Mouse (Mus musculus): Measurements from ENCODE around the gene Phka1. TPM values are rescaled to one million over a fixed set of nuclear protein-coding genes. Genes with fewer than 3 reads are reported as not detected.
"Not testable (repeated sequence)": the region's sequence is repeated elsewhere in the genome, so short reads cannot be mapped to it uniquely, and the experiment has no call there.

The Phka1 gene
- polyA plus RNA-seq (2016; fragmentation: Nextera tagmentation; extraction: Ambion mirVana) = 7.8 and 9.5 TPM in 2 replicates

DNA sequence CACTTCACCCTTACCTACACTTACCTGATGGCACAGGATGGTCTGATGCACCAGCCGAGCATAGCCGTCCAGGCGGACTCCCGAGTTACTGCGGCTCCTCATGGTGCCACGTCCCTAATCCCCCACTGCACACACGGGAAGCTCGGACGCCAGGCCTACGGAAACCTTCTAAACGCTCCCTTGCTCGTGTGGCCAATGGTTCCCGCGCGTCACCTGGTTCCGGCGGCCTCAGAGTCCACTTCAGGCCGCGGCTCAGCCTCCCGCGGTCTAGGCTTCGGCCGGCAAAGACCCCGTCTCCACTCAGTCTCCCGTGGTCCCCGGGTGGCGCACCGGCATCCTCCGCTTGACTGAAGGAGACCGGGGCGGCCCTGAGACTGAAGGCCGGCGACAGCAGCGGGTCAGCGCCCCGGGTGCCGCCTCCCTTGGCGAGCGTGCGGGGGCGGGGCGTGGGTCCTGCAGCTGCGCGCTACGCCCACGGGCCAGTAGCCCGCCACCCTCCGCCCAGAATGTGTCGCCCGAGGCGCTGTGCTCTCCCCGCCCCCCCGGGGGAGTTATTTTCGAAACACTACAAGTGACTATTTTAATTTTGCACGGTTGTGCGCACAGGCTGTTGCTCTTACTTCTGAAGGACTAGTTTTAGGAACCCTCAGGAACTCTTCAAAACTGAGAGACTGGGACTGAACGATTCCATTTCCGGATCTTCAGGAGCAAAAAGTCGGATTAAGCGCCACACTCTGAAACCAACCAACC is at the start of gene Phka1:
Gene Phka1, minus strand, starts transcription at position 424 of the 750 bp plus-strand sequence.
- no peaks in the 10 kb centered on the region for H3K36me3 ChIP-seq
- H3K9ac ChIP-seq = peak within 1 kb of the TSS; percentile 56
- H3K4me3 ChIP-seq = peak within 1 kb of the TSS; percentile 51
- H3K27me3 ChIP-seq = peaks cover 29% of the 10 kb centered on the region
- ATAC-seq (ENCODE audit: low FRiP score) = peak; percentile 79
- no peaks in the 10 kb centered on the region for H3K4me1 ChIP-seq
- H3K9me3 ChIP-seq (replicated peaks) = no peaks in the 10 kb centered on the region
- no peak within 1 kb of the TSS for H3K27ac ChIP-seq
- H3K4me2 ChIP-seq (replicated peaks) = peak within 1 kb of the TSS; percentile 55
- 30% methylated on average over 58 of the region's 60 CpGs for WGBS

DNA sequence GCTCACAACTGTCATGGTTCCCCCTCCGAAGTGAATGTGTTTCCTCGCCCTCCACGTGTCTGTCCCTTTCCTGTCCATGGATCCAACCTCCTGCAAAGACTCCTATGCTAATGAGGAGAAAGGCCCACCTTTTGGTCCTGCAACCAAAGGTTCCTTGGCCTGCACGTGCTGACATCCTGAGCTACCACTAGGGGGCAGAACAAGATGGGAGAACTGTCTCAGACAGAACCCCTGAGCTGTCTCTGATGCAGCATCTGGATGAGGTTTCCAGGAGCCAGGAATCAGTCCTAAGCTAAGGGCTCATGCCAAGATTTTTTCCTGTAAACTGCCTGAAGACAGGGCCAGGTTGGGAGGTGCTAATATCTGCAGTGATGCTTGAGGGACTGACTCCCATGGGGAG is 45.2 kb upstream of the Phka1 start:
- H3K9me3 ChIP-seq (replicated peaks); H3K27me3 ChIP-seq; H3K4me3 ChIP-seq; H3K27ac ChIP-seq; H3K9ac ChIP-seq; H3K36me3 ChIP-seq; H3K4me2 ChIP-seq (replicated peaks); H3K4me1 ChIP-seq: not testable (repeated sequence)
- ATAC-seq (ENCODE audit: low FRiP score) = 0 out of 2 replicates have a peak, but pooled peaks have one; percentile 32
- 15% methylated on average over 4 of the region's 4 CpGs for WGBS

DNA sequence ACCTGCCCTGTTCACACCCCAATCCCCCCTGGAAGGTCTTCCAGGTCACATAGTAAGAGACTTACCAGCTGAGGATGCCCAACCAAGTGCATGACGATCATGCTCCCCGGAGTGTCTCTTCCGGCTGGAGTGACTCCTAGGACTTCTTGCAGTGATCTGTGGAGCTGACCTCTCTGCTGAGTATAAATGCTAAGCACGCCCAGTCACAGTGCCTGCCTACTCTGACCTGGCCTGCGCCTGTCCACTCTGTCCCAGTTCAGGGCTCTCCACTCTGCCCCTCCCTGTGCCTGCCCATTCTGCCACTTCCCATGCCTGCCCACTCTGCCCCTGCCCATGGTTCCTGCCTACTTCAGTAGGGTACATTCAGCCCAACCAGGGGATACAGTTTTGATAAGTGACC is 42.8 kb upstream of the Phka1 start, which contains the start of gene Gm3880:
Gene Gm3880, minus strand, starts transcription at position 101 of the 400 bp plus-strand sequence.
- H3K9ac ChIP-seq; H3K9me3 ChIP-seq (replicated peaks); ATAC-seq (ENCODE audit: low FRiP score); H3K27ac ChIP-seq; H3K4me2 ChIP-seq (replicated peaks); H3K27me3 ChIP-seq; H3K4me1 ChIP-seq; H3K36me3 ChIP-seq; H3K4me3 ChIP-seq: not testable (repeated sequence)
- WGBS = 92% methylated on average over 5 of the region's 5 CpGs

DNA sequence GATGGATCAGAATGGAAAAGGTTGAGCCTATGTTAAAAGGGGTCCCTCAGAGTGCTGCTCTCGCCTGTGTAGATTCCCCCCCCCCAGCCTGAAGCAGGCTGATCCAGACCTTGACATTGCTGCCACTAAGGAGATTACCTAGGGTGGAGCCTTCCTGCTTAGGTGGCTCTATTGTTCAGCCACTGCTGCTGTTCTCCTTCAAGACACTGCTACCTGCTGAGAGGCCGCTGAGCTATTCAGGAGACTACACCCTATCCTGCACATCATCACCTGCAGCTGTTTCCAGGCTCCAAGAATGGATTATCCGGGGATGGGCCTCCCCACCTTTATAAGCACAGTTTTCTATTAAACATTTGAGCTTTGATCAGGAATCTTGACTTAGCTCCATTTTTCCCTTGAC is 40.7 kb upstream of the Phka1 start:
- not testable (repeated sequence) for H3K36me3 ChIP-seq; ATAC-seq (ENCODE audit: low FRiP score)
- WGBS = 49% methylated on average over 3 of the region's 3 CpGs

DNA sequence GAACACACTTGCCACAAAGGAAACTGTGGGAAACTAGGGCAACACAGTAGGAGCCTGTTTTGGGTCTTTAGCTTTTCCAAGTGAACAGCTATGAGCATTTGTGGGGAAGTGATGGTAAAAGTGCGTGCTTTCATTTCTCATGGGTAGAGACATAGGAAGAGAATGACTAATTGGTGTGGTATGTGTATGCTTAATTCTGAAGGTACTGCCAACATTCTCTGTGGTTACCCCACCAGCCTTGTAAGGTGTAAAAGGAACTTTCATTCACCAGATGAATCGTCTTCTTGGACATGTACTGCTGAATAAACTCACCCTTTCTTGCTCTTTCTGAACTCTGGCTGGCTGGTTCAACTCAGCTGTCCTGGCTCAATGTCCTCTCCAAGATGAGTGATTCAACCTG is 22.6 kb upstream of the Phka1 start:
- Histone ChIP-seq H3K9ac (no peak overlapping the region), H3K4me1 (no peaks in the 10 kb centered on the region), H3K4me2 (replicated peaks) (no peak overlapping the region), H3K9me3 (replicated peaks) (no peaks in the 10 kb centered on the region), H3K27ac (no peak overlapping the region), H3K4me3 (no peak overlapping the region), H3K36me3 (no peaks in the 10 kb centered on the region), H3K27me3 (peaks cover 3% of the 10 kb centered on the region; the same call in 1 of the 2 replicates)
- ATAC-seq (ENCODE audit: low FRiP score) = no peak
- 90% methylated on average over 2 of the region's 2 CpGs for WGBS

More for the DNA sequence above, 40.7 kb upstream of the Phka1 start:
- not testable (repeated sequence) for H3K4me3 ChIP-seq; H3K4me2 ChIP-seq (replicated peaks); H3K27ac ChIP-seq; H3K4me1 ChIP-seq; H3K9me3 ChIP-seq (replicated peaks); H3K27me3 ChIP-seq; H3K9ac ChIP-seq

DNA sequence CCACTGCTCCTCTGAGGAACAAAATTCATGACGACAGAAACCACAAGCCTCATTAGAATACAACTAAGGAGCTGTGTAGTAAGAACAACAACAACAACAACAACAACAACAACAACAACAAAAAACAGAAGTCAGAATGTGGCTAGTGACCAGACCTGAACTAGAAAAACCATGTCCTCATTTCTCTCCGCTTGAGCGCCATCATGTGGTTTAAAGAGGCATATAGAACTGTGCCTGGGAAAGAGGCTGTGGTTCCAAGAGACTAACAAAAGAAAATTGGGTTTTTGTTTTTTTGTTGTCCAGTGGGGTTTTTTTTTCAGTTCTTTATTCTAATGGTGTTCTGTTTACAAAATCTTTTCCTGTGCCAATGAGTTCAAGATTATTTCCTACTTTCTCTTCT is 16.7 kb upstream of the Phka1 start:
- no peaks in the 10 kb centered on the region for H3K4me1 ChIP-seq
- H3K4me3 ChIP-seq = no peak overlapping the region
- H3K27me3 ChIP-seq = no peaks in the 10 kb centered on the region; the same call in 1 of the 2 replicates
- H3K9me3 ChIP-seq (replicated peaks) = no peaks in the 10 kb centered on the region
- H3K27ac ChIP-seq = no peak overlapping the region
- H3K4me2 ChIP-seq (replicated peaks) = no peak overlapping the region
- no peaks in the 10 kb centered on the region for H3K36me3 ChIP-seq
- no peak for ATAC-seq (ENCODE audit: low FRiP score)
- no peak overlapping the region for H3K9ac ChIP-seq
- 20% methylated on average over 3 of the region's 3 CpGs for WGBS

DNA sequence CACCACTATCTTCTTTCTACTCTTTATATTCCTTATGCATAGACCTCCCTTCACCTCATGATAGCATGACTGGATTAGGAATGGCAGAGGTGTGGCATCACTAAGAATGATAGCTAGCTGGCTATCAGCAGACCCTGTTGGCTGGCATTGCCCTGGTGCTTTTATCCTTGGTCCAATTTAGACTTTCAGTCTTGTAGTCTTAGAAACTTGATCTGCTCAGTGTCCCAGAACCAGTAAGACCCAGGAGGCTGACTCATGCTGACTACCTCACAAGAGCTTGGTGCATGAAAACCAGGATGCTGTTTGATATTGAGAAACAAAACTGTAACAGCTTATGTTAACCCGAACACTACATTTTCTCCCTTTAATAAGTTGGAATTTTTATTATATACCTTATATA is 1.6 kb upstream of the Phka1 start:
- Histone ChIP-seq H3K4me1 (no peaks in the 10 kb centered on the region), H3K36me3 (no peaks in the 10 kb centered on the region), H3K9me3 (replicated peaks) (no peaks in the 10 kb centered on the region), H3K27ac (no peak overlapping the region), H3K4me3 (no peak overlapping the region), H3K27me3 (peaks cover 29% of the 10 kb centered on the region), H3K9ac (no peak overlapping the region), H3K4me2 (replicated peaks) (no peak overlapping the region)
- 89% methylated on average over 1 of the region's 1 CpGs for WGBS
- ATAC-seq (ENCODE audit: low FRiP score) = no peak

DNA sequence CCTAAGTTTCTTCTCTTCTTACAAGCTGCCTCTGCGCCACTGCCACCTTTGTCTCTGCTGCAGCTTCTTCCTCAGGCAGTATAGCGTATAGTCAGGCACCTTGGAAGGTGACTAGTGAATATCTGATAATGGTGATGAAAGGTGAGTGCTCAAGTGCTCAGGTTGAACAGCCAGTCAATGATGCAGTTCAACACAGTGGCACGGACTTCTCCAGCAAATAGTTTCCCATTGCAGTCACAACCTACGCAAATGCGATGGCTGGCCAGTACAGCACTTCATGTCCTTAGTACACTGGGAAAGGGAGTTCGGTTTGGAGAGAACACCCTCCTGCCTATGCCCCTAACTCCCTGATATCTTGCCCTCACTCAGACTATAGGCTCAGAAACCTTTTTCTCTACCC is 1.1 kb upstream of the Phka1 start:
- 51% methylated on average over 6 of the region's 6 CpGs for WGBS
- Histone ChIP-seq H3K9me3 (replicated peaks) (no peaks in the 10 kb centered on the region), H3K4me1 (no peaks in the 10 kb centered on the region), H3K27me3 (peaks cover 29% of the 10 kb centered on the region), H3K36me3 (no peaks in the 10 kb centered on the region), H3K27ac (no peak overlapping the region), H3K4me3 (no peak overlapping the region), H3K4me2 (replicated peaks) (peak overlapping the region; percentile 55), H3K9ac (no peak overlapping the region)
- ATAC-seq (ENCODE audit: low FRiP score) = no peak

DNA sequence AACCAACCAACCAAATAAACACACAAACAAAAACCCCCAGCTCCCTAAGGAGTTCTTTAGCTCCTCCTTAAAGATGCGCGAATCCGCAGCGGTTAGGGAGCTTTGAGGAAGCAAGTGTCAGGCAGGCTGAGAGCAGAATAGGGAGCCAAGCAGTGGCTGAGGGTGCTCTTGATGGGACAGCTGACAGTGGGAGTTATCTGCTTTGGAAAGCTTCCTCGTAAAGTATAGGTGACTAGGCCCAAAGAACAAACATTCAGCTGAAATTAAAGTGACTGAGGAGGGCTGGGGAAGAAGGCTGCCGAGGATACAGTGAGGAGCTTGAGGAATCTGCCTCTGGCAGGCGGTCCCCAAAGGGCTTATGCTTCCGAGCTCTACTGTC is 516 bp upstream of the Phka1 start:
- Histone ChIP-seq H3K4me1 (no peaks in the 10 kb centered on the region), H3K4me2 (replicated peaks) (peak overlapping the region; percentile 55), H3K9me3 (replicated peaks) (no peaks in the 10 kb centered on the region), H3K36me3 (no peaks in the 10 kb centered on the region), H3K27ac (no peak overlapping the region), H3K9ac (0 out of 2 replicates have a peak overlapping the region, but pooled peaks have one; percentile 41), H3K27me3 (peaks cover 29% of the 10 kb centered on the region), H3K4me3 (peak overlapping the region; percentile 51)
- ATAC-seq (ENCODE audit: low FRiP score) = peak; percentile 52; the same call in 1 of the 2 replicates
- WGBS = 23% methylated on average over 8 of the region's 8 CpGs

DNA sequence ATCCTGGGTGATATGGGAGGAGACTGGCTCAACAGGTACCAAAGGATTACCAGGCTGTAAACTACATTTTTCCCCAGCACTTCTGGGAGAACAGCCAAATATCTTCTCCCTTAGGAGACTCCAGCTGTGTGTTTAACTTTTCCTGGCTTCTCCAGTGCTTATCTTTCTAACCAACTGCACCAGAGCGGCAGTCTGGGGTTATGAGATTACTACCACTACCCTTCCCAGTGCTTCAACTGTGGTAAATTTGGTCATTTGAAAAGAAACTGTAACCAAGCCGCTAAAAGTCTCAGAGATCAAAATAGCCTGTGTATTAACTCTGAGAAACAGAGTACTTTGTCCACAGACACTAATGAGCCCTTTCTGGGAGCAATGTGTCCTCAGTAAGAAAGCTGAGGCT is 42.8 kb downstream of the Phka1 start:
- H3K4me1 ChIP-seq = no peaks in the 10 kb centered on the region
- WGBS = 78% methylated on average over 2 of the region's 2 CpGs
- H3K27ac ChIP-seq = no peak overlapping the region
- ATAC-seq (ENCODE audit: low FRiP score) = no peak
- H3K4me2 ChIP-seq (replicated peaks) = no peak overlapping the region
- H3K36me3 ChIP-seq = no peaks in the 10 kb centered on the region
- no peaks in the 10 kb centered on the region for H3K9me3 ChIP-seq (replicated peaks)
- H3K27me3 ChIP-seq = peaks cover 5% of the 10 kb centered on the region; the same call in 1 of the 2 replicates
- no peak overlapping the region for H3K9ac ChIP-seq
- H3K4me3 ChIP-seq = no peak overlapping the region

DNA sequence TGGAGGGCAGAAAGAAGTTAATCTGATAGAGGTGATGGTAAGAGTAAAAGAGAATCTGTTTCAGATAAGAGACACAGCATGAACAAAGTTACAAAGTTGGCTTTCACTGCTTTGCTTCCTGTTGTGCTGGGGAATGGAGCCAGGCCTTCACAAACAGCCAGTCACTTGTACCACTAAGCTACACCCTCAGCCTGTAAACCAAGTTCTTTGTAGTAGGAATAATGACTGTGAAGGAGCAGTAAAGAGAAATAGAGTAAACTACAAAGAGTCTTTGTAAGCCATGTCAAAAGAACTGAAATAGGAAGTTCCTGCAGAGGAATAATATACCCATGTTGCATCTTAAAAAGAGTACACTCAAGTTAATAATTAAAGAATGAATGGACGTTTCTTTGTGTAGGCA is 55.5 kb downstream of the Phka1 start:
- Histone ChIP-seq H3K27me3 (peaks cover 7% of the 10 kb centered on the region; the same call in 1 of the 2 replicates), H3K9me3 (replicated peaks) (no peaks in the 10 kb centered on the region), H3K27ac (no peak overlapping the region), H3K4me2 (replicated peaks) (no peak overlapping the region), H3K4me1 (no peaks in the 10 kb centered on the region), H3K9ac (no peak overlapping the region), H3K4me3 (no peak overlapping the region), H3K36me3 (no peaks in the 10 kb centered on the region)
- 50% methylated on average over 1 of the region's 1 CpGs for WGBS
- no peak for ATAC-seq (ENCODE audit: low FRiP score)

DNA sequence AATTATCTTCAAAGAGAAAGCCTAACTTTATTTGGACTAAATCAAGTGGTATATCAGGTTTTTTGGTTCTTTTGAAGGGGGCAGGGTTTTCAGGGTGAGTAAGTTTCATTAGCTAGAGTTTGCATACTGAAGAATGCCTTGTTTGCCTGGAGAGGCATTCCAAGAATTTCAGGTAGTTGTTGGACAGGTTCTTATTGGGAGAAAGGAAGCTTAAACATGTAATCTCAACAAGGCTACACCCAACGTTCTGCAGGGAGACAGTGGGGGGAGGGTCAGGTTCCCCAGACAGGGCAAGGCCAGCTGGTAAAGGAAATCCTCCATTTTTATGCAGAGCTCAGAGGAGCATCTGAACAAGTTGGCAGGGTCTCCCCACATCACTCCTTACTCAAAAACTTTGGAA is 72.9 kb downstream of the Phka1 start:
- Histone ChIP-seq H3K4me3 (no peak overlapping the region), H3K9ac (no peak overlapping the region), H3K27ac (no peak overlapping the region), H3K9me3 (replicated peaks) (no peaks in the 10 kb centered on the region), H3K4me2 (replicated peaks) (no peak overlapping the region), H3K4me1 (no peaks in the 10 kb centered on the region), H3K27me3 (peaks cover 4% of the 10 kb centered on the region; the same call in 1 of the 2 replicates), H3K36me3 (no peaks in the 10 kb centered on the region)
- ATAC-seq (ENCODE audit: low FRiP score) = no peak
- WGBS = 30% methylated on average over 1 of the region's 1 CpGs

DNA sequence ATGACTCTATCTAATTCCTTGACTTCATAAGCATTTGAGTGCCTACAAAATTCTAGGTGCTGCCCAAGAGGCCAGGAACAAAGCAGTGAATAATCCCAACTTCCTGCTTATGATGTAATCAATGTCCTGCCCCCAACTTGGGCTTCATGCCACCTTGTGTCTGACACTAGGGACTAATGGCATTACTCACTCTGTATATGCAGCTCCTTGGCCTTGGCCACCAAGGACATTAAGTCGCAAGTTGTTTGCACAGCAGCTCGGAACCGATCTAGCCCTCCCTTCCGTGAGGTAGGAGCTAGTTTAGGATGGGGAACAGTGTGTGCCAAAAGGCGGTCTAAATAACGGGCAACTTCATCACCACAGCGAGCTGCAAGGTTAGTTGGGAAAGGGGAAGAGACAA is 87.1 kb downstream of the Phka1 start:
- 91% methylated on average over 7 of the region's 7 CpGs for WGBS
- Histone ChIP-seq H3K4me3 (no peak overlapping the region), H3K27me3 (no peaks in the 10 kb centered on the region; the same call in 1 of the 2 replicates), H3K4me1 (no peaks in the 10 kb centered on the region), H3K9me3 (replicated peaks) (no peaks in the 10 kb centered on the region), H3K4me2 (replicated peaks) (no peak overlapping the region), H3K27ac (no peak overlapping the region), H3K9ac (no peak overlapping the region), H3K36me3 (no peaks in the 10 kb centered on the region)
- no peak for ATAC-seq (ENCODE audit: low FRiP score)

All from hindbrain, embryonic 12.5 days (tissue).